Mouse (Mus musculus) midbrain, embryonic 16.5 days (tissue): Measurements from ENCODE around the gene Bco1. TPM values are rescaled to one million over a fixed set of nuclear protein-coding genes. Genes with fewer than 3 reads are reported as not detected.

Source experiments
- ATAC-seq: fragments of 200-750 bp; cut with Nextera tagmentation; 2 replicates; pipeline ENCODE4 v1.8.0; 2017; ENCODE audit warnings: moderate TSS enrichment
- H3K27ac ChIP-seq: fragments of 300-500 bp; sonication (generic); 2 replicates; pipeline ENCODE4 v1.5.1; 2014; ENCODE audit warnings: mild to moderate bottlenecking, low read length, mixed read lengths
- H3K27me3 ChIP-seq: fragments of 300-500 bp; sonication (generic); 2 replicates; pipeline ENCODE4 v1.6.1; 2014; ENCODE audit warnings: low read depth, low read length, mixed read lengths; ENCODE audit not compliant: control insufficient read depth, insufficient read depth
- H3K36me3 ChIP-seq: fragments of 300-500 bp; sonication (generic); 2 replicates; pipeline ENCODE4 v1.6.1; 2014; ENCODE audit warnings: mild to moderate bottlenecking, low read length, moderate library complexity, mixed read lengths; ENCODE audit not compliant: control insufficient read depth, insufficient read depth
- H3K4me1 ChIP-seq: fragments of 300-500 bp; sonication (generic); 2 replicates; pipeline ENCODE4 v1.6.1; 2014; ENCODE audit warnings: mild to moderate bottlenecking, low read length, mixed read lengths; ENCODE audit not compliant: control insufficient read depth, insufficient read depth
- H3K4me2 ChIP-seq: fragments of 300-500 bp; sonication (generic); 2 replicates; pipeline ENCODE4 v1.6.1; 2014; ENCODE audit warnings: mild to moderate bottlenecking, low read length, mixed read lengths
- H3K4me3 ChIP-seq: fragments of 300-500 bp; sonication (generic); 2 replicates; pipeline ENCODE4 v1.5.1; 2014; ENCODE audit warnings: low read depth, mild to moderate bottlenecking, low read length, moderate library complexity, mixed read lengths
- H3K9ac ChIP-seq: fragments of 300-500 bp; sonication (generic); 2 replicates; pipeline ENCODE4 v1.6.1; 2014; ENCODE audit warnings: low read depth, low read length, mixed read lengths
- H3K9me3 ChIP-seq: fragments of 300-500 bp; sonication (generic); replicated peaks from 2 replicates; pipeline ENCODE4 v1.6.1; 2014; ENCODE audit warnings: mild to moderate bottlenecking, low read length, mixed read lengths; ENCODE audit not compliant: control insufficient read depth, poor library complexity, severe bottlenecking
- WGBS: fragments of 180-500 bp; shearing (Covaris S2); extraction: QIAGEN DNeasy Blood & Tissue Kit; methylation state at CpG from one replicate; pipeline ENCODE4 v1.1.7; 2014; 5-methylcytosine and 5-hydroxymethylcytosine counted together
- polyA plus RNA-seq: library from polyadenylated mRNA; unstranded; fragments of >200 nt; fragmentation: Nextera tagmentation; extraction: Ambion mirVana; gene quantifications from 2 replicates; pipeline ENCODE4 v1.2.1, GENCODE M21; 2015

The Bco1 gene
- polyA plus RNA-seq, 1 experiment from 2014 or later: 0.35 TPM

DNA sequence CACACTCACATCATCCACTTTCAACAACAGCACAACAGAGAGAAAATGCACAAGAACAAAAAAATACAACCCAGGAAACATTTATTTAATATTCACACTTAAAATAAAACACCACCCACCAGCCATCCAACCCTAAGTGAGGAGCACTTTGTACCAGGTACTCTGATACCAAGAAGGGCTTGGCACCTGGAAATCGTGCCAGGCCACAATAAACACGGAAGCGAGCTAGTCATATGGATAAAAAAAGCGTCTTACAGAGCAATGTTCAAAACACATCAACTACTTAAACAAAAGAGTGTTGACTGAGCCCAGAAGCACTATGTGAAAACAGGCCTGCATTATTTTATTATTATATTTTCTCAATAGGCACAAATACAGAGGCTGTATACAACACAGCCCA, 60.5 kb downstream of the Bco1 start:
- Histone ChIP-seq H3K27ac (no peak overlapping the region), H3K4me2 (peak overlapping the region; percentile 99; the same call in 1 of the 2 replicates), H3K9ac (no peak overlapping the region), H3K27me3 (no peaks in the 10 kb centered on the region), H3K36me3 (no peaks in the 10 kb centered on the region), H3K9me3 (no peaks in the 10 kb centered on the region), H3K4me1 (peaks cover 31% of the 10 kb centered on the region), H3K4me3 (no peak overlapping the region)
- 92% methylated on average over 4 of the region's 4 CpGs for WGBS
- ATAC-seq: no peak

DNA sequence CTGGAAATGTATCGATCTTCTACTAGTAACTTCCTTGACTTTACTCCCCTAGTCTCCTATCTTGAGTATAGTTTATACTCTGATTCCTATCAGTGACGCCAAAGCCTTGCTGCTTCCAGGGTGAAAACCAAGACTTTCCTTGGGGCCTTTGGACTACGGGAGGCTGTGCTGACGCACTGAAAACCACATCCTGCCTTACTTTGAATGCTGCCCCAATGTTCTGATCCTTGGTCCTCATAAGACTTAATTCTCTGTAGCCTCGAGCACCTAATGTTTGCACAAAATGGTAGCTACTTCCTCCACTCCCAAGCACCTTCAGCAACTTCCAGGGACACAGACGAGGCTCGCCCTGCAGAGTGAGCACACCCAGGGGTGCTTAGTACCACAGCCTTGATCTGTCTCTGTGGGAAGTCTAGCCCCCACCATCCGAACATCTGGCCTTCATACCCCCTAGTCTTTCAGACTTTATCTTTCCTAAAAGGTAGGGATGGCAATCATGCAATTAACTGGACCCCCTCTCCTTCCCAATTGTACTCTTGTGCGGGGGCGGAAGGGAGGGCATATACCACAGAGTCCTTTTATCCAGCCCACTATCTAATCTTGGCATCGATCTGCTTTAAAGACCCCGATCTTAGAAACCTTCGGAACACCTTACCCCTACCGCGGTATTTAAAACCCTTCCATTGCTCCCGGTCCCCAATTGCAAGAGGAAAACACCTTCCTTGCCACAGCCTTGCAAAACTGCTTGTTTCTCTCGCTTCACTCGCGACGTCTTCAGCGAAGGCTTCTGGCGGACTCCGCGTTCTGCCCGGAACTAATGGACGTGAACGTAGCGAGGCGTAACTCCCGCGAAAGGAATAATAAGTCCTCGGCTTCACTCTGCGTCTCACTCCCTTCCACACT, 61.5 kb downstream of the Bco1 start:
- ATAC-seq: peak; percentile 25
- Histone ChIP-seq H3K9me3 (no peaks in the 10 kb centered on the region), H3K4me2 (peak overlapping the region; percentile 99), H3K4me1 (peaks cover 31% of the 10 kb centered on the region), H3K4me3 (peak overlapping the region; percentile 95), H3K36me3 (no peaks in the 10 kb centered on the region), H3K27ac (peak overlapping the region; percentile 82), H3K27me3 (no peaks in the 10 kb centered on the region), H3K9ac (peak overlapping the region; percentile 79)
- 13% methylated on average over 33 of the region's 33 CpGs for WGBS

DNA sequence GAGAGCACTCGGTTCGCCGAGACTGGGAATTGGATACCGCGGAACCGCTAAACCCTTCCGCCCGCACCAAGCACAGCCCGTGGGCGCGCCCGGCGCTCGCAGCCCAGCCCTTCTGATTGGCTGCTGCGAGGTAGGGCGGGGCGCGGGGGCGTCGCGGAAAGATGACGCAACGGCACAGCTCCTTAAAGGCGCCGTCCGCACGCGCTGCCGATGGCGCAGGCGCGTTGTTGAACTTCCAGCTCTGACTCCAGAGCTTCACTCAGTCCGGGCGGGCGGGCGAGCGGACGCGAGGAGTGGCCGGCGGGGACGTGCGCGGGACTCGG, 62.1 kb downstream of the Bco1 start:
- Histone ChIP-seq H3K4me1 (peaks cover 31% of the 10 kb centered on the region), H3K27me3 (no peaks in the 10 kb centered on the region), H3K4me2 (peak overlapping the region; percentile 99), H3K9me3 (no peaks in the 10 kb centered on the region), H3K4me3 (peak overlapping the region; percentile 95), H3K36me3 (no peaks in the 10 kb centered on the region), H3K27ac (peak overlapping the region; percentile 82), H3K9ac (peak overlapping the region; percentile 93)
- ATAC-seq: peak; percentile 96
- under 1% methylated on average over 43 of the region's 45 CpGs for WGBS

DNA sequence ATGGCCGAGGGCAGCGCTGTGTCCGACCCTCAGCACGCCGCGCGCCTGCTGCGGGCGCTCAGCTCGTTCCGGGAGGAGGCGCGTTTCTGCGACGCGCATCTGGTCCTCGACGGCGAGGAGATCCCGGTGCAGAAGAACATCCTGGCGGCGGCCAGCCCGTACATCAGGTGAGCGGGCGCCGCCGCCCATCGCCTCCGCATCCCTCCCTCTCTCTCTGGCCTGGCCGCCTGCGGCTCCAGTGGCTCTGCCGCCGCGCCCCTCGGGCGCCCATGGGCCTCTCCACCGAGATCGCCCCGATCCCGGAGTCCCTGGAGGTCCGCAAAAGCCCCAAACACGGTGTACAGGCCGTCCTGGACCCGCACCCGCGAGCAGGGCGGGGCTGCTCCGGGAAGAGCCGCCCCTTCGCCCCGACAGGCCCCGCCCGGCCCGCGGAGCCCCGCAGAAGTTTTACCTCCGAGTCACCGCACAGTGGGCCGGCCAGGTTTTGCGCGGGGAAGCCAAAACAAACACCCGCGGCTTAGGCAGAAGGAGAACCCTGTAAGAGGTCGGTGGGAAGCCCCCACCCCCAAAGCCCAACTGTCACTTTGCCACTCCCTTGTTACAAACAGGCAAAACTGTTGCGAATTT, 62.6 kb downstream of the Bco1 start, which contains the start of gene Gan:
Gan (plus strand) TSS at position 1 of the 627 bp plus-strand sequence.
- peak within 1 kb of the TSS; percentile 82 for H3K27ac ChIP-seq
- ATAC-seq: peak; percentile 64
- H3K4me2 ChIP-seq: peak within 1 kb of the TSS; percentile 99
- H3K9me3 ChIP-seq: no peaks in the 10 kb centered on the region
- H3K36me3 ChIP-seq: no peaks in the 10 kb centered on the region
- under 1% methylated on average over 42 of the region's 65 CpGs for WGBS
- H3K4me3 ChIP-seq: peak within 1 kb of the TSS; percentile 95
- peak within 1 kb of the TSS; percentile 93 for H3K9ac ChIP-seq
- peaks cover 31% of the 10 kb centered on the region for H3K4me1 ChIP-seq
- H3K27me3 ChIP-seq: no peaks in the 10 kb centered on the region

GRCm38 (mm10) chr8:117159031-117159430, 63.4 kb downstream of the Bco1 start:
- WGBS: 67% methylated on average over 5 of the region's 5 CpGs
- ATAC-seq: no peak
- Histone ChIP-seq H3K4me1 (peaks cover 31% of the 10 kb centered on the region), H3K9ac (no peak overlapping the region), H3K27ac (no peak overlapping the region), H3K27me3 (no peaks in the 10 kb centered on the region), H3K9me3 (no peaks in the 10 kb centered on the region), H3K36me3 (no peaks in the 10 kb centered on the region), H3K4me3 (peak overlapping the region; percentile 95), H3K4me2 (peak overlapping the region; percentile 93)

- H3K4me2 ChIP-seq: no peak overlapping the region
- no peak overlapping the region for H3K9ac ChIP-seq
- H3K27ac ChIP-seq: no peak overlapping the region
- ATAC-seq: no peak
- H3K9me3 ChIP-seq: no peaks in the 10 kb centered on the region
- H3K4me3 ChIP-seq: no peak overlapping the region
- peaks cover 3% of the 10 kb centered on the region for H3K4me1 ChIP-seq
- H3K36me3 ChIP-seq: no peaks in the 10 kb centered on the region
- no peaks in the 10 kb centered on the region for H3K27me3 ChIP-seq
- WGBS: 84% methylated on average over 4 of the region's 4 CpGs
These were observed 69.3 kb downstream of the Bco1 start for GRCm38 (mm10) chr8:117164912-117165311.

- Histone ChIP-seq H3K4me1 (no peaks in the 10 kb centered on the region), H3K9ac (no peak overlapping the region), H3K27me3 (no peaks in the 10 kb centered on the region), H3K9me3 (no peaks in the 10 kb centered on the region), H3K4me3 (no peak overlapping the region), H3K4me2 (no peak overlapping the region), H3K36me3 (no peaks in the 10 kb centered on the region), H3K27ac (no peak overlapping the region)
- no peak for ATAC-seq
- 96% methylated on average over 4 of the region's 4 CpGs for WGBS
These were observed 69.9 kb downstream of the Bco1 start for GRCm38 (mm10) chr8:117165542-117165941.

DNA sequence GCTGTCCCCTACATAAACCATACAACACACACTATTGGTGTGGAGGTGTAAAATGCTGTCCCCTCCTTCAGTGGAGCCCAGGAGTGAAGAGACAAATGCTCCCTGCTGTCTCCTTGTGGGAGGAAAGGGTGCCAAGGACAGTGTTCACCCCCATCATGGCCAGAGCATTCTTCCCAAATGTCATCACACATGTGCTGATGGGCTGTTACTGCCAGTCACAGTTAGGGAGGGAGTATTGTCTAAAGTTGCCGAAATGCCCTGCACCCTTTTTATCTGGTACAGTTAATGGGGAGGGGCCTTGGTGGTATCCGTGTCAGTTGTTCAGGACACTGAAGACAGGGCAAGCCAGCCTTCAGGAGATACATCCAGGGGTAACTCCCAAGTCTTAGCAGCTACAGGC, 70.9 kb downstream of the Bco1 start:
- Histone ChIP-seq H3K9me3 (no peaks in the 10 kb centered on the region), H3K4me2 (no peak overlapping the region), H3K27me3 (no peaks in the 10 kb centered on the region), H3K4me1 (no peaks in the 10 kb centered on the region), H3K27ac (no peak overlapping the region), H3K4me3 (no peak overlapping the region), H3K9ac (no peak overlapping the region), H3K36me3 (no peaks in the 10 kb centered on the region)
- 90% methylated on average over 2 of the region's 2 CpGs for WGBS
- no peak for ATAC-seq

GRCm38 (mm10) chr8:117167243-117167883, 71.7 kb downstream of the Bco1 start:
- Histone ChIP-seq H3K9me3 (no peaks in the 10 kb centered on the region), H3K4me1 (no peaks in the 10 kb centered on the region), H3K27me3 (no peaks in the 10 kb centered on the region), H3K4me3 (no peak overlapping the region), H3K9ac (no peak overlapping the region), H3K4me2 (no peak overlapping the region), H3K27ac (no peak overlapping the region), H3K36me3 (no peaks in the 10 kb centered on the region)
- ATAC-seq: no peak
- WGBS: 84% methylated on average over 8 of the region's 8 CpGs
